Mouse (Mus musculus) bone marrow macrophage, adult 2 months (primary cell): ENCODE data around the gene Rnd3.

Experiments
- CTCF ChIP-seq: IDR thresholded peaks from 2 replicates; pipeline ENCODE4 v1.5.1; 2012; ENCODE audit warnings: low read depth, mild to moderate bottlenecking, low read length, moderate library complexity
- POLR2A ChIP-seq: IDR thresholded peaks from 2 replicates; pipeline ENCODE4 v1.6.1; 2012; ENCODE audit warnings: mild to moderate bottlenecking, low read depth, low read length, borderline replicate concordance

DNA sequence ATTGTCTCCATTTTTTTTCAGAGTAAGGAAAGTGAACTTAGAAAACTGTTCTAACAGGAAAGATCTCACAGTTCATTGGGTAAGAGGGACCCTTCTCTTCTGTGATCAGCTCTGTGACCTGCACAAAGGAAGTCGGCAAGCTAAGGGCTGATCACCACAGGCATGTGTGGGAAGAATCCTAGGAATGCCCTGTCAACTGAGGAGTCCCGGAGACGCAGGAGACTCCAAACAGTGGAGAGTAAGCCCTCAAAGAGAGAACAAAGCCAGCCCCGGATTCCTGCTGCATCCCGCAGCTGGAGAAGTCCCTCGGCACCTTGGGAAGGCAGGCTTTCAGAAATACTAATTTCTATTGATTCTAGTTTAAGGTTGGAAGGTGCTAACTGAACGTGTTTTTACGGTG lies 8.4 kb downstream of the Rnd3 start:
- TF ChIP-seq POLR2A = no peak
- TF ChIP-seq CTCF = no peak
